In the genomic region with DNA sequence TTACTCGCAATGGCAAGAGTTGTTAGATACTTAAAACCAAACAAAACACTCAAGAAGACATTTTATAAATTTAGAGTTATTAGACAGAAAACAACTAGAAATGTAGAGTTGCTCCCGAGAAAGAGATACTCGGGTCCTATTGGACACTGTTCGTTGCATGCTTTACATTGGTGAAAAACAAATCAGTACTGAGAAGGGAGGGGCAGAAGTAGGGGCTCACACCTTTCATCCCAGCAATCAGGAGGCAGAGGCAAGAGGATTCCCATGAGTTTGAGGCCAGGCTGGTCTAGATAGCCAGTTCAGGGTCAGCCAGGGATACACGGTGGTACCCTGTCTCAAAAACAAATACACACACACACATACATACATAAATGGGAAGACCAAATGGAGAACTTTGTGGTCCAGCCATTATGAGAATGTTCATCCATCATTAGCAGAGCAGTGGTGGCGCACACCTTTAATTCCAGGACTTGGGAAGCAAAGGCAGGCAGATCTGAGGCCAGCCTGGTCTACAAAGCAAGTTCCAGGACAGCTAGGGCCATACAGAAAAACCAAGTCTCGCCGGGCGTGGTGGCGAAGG, we compare ENCODE assay signal across 18 mouse cellular contexts. TPM values are rescaled to one million over a fixed set of nuclear protein-coding genes. Genes with fewer than 3 reads are reported as not detected.
DNase-seq lines count a peak whose midpoint lies in the region; TF ChIP-seq lines count a peak whose summit lies in the region.
"Had no signal": no experiment of that assay in that cellular context is flagged by ENCODE, and none has a peak within 500 bp of the region (broad histone marks: within the 10 kb centered on the region; RNA-seq: fewer than 3 reads in every experiment).

No protein-coding gene starts in this region.

- no peak for TF ChIP-seq RAD21 in CH12.LX (IDR thresholded peaks at IDR 0.05; ENCODE audit: low read depth, low read length)

- no peak for TF ChIP-seq CTCF in CH12.LX (conservative IDR thresholded peaks at IDR 0.05 in 1 of 2, IDR thresholded peaks at IDR 0.05 in 1 of 2; ENCODE audit: low read depth in 2 of 2, low read length in 2 of 2)
- TF ChIP-seq CTCF in layer of hippocampus, adult 2 months (conservative IDR thresholded peaks at IDR 0.05): no peak

- peak; percentile 12 for TF ChIP-seq POLR2A in CH12.LX (IDR thresholded peaks at IDR 0.05; ENCODE audit: low read depth, low read length)

- no peak overlapping the region for H3K27ac ChIP-seq in CH12.LX (ENCODE audit: insufficient read depth, low read depth)
- H3K27ac ChIP-seq in layer of hippocampus, adult 2 months: no peak overlapping the region

- dilution Hi-C loops in CH12.LX (cut with MboI; ENCODE audit: extremely low pct_ligation_motif_present, extremely low pct_unique_long_range_greater_than_20kb, low sequenced_read_pairs): no loop called here

- no peak overlapping the region for H3K4me3 ChIP-seq in CH12.LX (replicated peaks in 1 of 3; ENCODE audit: low read depth in 2 of 3, low read length in 2 of 3, poor library complexity in 1 of 3)
- no peak overlapping the region for H3K4me3 ChIP-seq in layer of hippocampus, adult 2 months

- H3K4me2 ChIP-seq in CH12.LX (ENCODE audit: insufficient read depth, low read depth, poor library complexity, severe bottlenecking): no peak overlapping the region

- H3K9me3 ChIP-seq in CH12.LX (replicated peaks; ENCODE audit: low read length): no peaks in the 10 kb centered on the region
- H3K9me3 ChIP-seq: G1E had no signal

- H3K27me3 ChIP-seq in CH12.LX (replicated peaks): no peaks in the 10 kb centered on the region
- H3K27me3 ChIP-seq: Patski had no signal

- in situ Hi-C loops in CH12.LX (cut with MboI; ENCODE audit: low pct_ligation_motif_present, low pct_unique_long_range_greater_than_20kb, low sequenced_read_pairs): no loop called here

- peaks cover 57 to 75% of the 10 kb centered on the region in 2 experiments for H3K36me3 ChIP-seq in CH12.LX (replicated peaks in 1 of 2; ENCODE audit: control insufficient read depth in 1 of 2, insufficient read depth in 1 of 2, low read length in 1 of 2)

- H3K4me1 ChIP-seq in CH12.LX (ENCODE audit: control insufficient read depth in 1 of 2, insufficient read depth in 2 of 2): no peaks in the 10 kb centered on the region

- no peak for TF ChIP-seq EP300 in CH12.LX (IDR thresholded peaks at IDR 0.05; ENCODE audit: low read length)

- H3K9ac ChIP-seq in CH12.LX (ENCODE audit: insufficient read depth, low read depth): no peak overlapping the region

- DNase-seq in CH12.LX (ENCODE audit: extremely low read depth) (no peak), adipocyte (ENCODE audit: low spot score) (peak; percentile 96)
- no peak for DNase-seq in layer of hippocampus, adult 9-10 months (ENCODE audit: low spot score)
- no peak for DNase-seq in layer of hippocampus, adult 2 months (ENCODE audit: low spot score in 2 of 2)
- DNase-seq: adrenal gland, adult 2 months; adrenal gland, adult 8-10 months; adrenal gland, postnatal 10 days; adrenal gland, postnatal 14 days; adrenal gland, postnatal 25 days; adrenal gland, postnatal 36 days; B cell, adult 2 months; cerebellum, adult 11 months; cerebellum, adult 11-12 months; cerebellum, adult 18-20 months; cerebellum, adult 2 months; cerebellum, adult 8-10 months had no signal

- peaks cover 9% of the 10 kb centered on the region for H3K79me2 ChIP-seq in CH12.LX (replicated peaks; ENCODE audit: control insufficient read depth, extremely low read depth, insufficient read depth, poor library complexity, severe bottlenecking)

TF ChIP-seq in CH12.LX, 34 proteins besides CTCF, POLR2A, EP300 and RAD21:
- TF ChIP-seq ZKSCAN1 (IDR thresholded peaks at IDR 0.05; ENCODE audit: borderline replicate concordance, low read depth, low read length) (no peak), ZMIZ1 (IDR thresholded peaks at IDR 0.05; ENCODE audit: low read depth, low read length) (no peak), RCOR1 (conservative IDR thresholded peaks at IDR 0.05; ENCODE audit: low read depth, low read length) (no peak), MAX (IDR thresholded peaks at IDR 0.05; ENCODE audit: low read length) (no peak), HCFC1 (IDR thresholded peaks at IDR 0.05; ENCODE audit: low read depth, low read length) (no peak), CHD1 (IDR thresholded peaks at IDR 0.05; ENCODE audit: low read depth, low read length) (no peak), IRF4 (IDR thresholded peaks at IDR 0.05; ENCODE audit: low read depth, low read length) (no peak), SMC3 (IDR thresholded peaks at IDR 0.05; ENCODE audit: low read depth, low read length) (no peak), NRF1 (IDR thresholded peaks at IDR 0.05; ENCODE audit: low read depth, low read length) (no peak), MXI1 (IDR thresholded peaks at IDR 0.05; ENCODE audit: low read depth, low read length) (no peak), E2F4 (IDR thresholded peaks at IDR 0.05; ENCODE audit: insufficient replicate concordance, low read depth, low read length) (no peak), ZNF384 (IDR thresholded peaks at IDR 0.05; ENCODE audit: low read depth, low read length) (no peak), TBP (conservative IDR thresholded peaks at IDR 0.05; ENCODE audit: low read depth, low read length) (no peak)
TF ChIP-seq in CH12.LX: peak in this region for 0.

RNA-seq across cellular contexts. Expression of gene Mdm2, which starts 19.1 kb away (rescaled TPM):
- 136 and 166 TPM in 2 replicates for total RNA-seq in CH12.LX (2012; rRNA removed)
- total RNA-seq in CH12.LX (2014; rRNA removed): 104 and 112 TPM in 2 replicates
- polyA plus RNA-seq in CH12.LX (2012; ENCODE audit: insufficient read length, low read depth): 74.9 and 79.8 TPM in 2 replicates
- 10 to 100 TPM; 55.1 to 66.0 TPM for total RNA-seq in layer of hippocampus, adult 2 months (2021)

RNA-seq across cellular contexts. Expression of gene Slc35e3, which starts 54.7 kb away (rescaled TPM):
- 5.0 and 6.4 TPM in 2 replicates for total RNA-seq in CH12.LX (2012; rRNA removed)
- 1.4 and 2.2 TPM in 2 replicates for total RNA-seq in CH12.LX (2014; rRNA removed)
- polyA plus RNA-seq in CH12.LX (2012; ENCODE audit: insufficient read length, low read depth): 9.7 and 9.8 TPM in 2 replicates
- total RNA-seq in layer of hippocampus, adult 2 months (2021): 10 to 100 TPM; 31.4 to 33.1 TPM

Comparison
In these comparisons a context has a peak if more than half of its experiments do, and no peak if none do; other contexts are left out.
1. RNA of gene Slc35e3, which starts 54.7 kb away (total RNA-seq): 31.4 to 33.1 TPM in layer of hippocampus, adult 2 months; 1.4 to 6.4 TPM in CH12.LX; every median in the first group is over 4 times any median in the second.